Mouse (Mus musculus) brain, embryonic 18.5 days (tissue): ENCODE measurements around the gene Usp47.

Source experiments
- DNase-seq: peaks from one replicate; pipeline ENCODE4 v3.0.0-alpha.2; 2012; ENCODE audit warnings: low read depth, low spot score

The Usp47 gene

DNA sequence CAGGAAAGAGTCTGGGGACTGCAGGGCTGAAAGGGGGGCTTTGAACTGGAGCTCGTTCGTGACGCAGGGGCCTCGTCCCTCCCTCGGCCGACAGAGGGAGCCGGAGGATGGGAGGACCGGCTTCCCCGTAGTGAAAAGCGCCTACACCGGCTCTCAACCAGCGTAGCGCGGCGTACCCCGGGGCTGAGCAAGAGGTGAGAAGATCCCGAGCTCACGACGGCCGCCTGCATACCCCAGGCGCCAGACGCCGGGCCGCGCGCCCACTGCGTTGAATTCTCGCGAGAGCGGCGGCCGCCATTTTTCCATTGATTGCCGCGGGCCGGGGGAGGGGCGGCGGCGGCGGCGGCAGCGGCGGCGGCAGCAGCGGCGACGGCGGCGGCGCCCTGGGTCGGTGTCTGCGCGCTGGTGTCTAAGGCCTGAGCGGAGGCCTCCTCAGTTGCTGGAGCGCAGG, at the start of gene Usp47:
TSS of gene Usp47 (plus strand) at position 355 of the 451 bp plus-strand sequence.
- DNase-seq = peak; percentile 61

DNA sequence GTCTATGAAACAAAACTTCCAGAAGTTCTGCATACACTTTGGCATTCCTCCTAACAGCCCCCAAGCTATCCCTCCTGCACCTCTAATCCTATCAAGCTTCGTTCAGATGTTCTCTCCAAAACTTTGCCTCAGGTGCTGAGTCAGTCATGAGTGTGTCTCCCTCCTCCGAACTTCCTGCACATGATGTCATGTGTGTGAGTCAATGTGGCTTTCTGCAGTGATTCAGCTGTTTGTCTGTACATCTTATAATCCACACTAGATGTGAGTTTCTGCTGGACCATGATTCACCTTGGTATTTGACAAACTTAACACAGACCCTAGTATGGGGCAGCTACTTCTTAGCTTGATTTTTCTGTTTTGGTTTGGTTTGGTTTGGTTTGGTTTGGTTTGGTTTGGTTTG, 46.9 kb upstream of the Usp47 start:
- no peak for DNase-seq

DNA sequence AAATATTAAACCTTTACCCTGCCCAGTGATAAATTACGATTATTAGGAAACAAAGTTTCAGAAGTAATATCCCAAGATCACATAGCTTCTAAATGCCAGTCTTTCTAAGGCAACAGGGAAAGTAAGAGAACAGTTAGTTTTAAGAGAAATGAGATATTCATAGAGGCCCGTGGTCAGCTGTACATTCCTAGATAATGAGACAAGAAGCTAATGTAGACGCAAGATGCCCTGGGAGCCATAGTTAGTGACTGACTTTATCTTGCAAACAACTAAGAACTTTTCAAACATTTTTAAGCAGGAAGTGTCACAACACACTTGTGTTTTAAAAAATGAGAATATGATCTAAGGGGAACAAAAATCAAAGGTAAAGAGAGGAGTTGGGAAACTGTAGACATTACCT, 45.4 kb upstream of the Usp47 start:
- DNase-seq = no peak

DNA sequence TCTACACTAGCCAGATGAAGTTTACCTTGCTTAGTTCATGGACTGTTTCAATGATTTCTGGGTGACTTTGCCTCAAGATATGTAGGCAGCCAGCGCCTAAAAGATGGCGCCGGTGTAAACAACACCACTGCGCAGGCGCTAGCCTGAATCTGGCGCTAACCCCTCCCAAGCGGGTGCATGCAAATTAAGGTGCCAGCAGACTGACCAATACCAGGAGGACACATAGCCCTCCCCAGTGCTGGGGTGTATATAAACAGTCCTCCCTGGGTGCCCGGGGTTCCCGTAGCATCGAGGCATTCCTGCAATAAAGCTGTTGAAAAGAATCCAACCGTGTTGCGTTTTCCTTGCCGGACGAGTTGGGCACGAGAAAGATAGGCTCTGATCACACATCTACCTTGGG, 41.0 kb upstream of the Usp47 start:
- no peak for DNase-seq

DNA sequence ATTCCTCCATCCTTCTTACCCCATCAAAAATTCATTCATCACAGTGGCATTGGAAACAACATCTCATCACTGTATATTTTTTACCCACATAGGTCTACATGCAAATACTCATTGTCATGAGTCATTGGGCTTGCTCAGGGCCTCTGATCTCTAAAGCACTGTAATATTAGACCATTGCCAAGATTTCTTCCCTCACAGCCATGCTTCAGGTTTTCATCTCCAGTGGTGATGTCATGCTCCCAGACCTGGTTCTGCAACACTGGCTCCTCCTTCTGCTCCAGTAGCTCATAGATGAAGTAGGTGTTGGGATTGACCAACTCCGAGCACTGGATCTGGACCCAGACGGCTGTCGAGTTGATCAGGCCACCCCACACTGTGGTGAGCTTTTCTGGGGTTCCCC, 38.8 kb upstream of the Usp47 start:
- no peak for DNase-seq

DNA sequence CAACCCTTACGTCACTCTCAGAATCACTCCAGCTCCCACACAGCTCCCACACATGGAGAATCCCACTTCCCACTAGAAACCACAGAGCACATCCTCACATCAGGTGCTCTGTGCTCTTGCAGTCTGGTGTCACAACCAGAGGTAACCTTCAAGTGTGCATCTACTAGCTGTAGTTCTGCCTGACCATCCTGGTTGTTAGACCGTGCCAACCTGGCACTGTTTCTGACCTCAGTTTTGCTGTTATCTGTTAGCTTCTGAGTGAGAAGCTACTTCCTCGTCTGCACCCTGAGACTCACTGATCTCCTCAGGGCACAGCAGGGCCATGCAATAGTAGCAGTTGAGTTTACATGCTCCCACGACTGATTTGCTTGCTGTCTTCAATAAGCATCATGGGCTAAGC, 38.0 kb upstream of the Usp47 start:
- no peak for DNase-seq

DNA sequence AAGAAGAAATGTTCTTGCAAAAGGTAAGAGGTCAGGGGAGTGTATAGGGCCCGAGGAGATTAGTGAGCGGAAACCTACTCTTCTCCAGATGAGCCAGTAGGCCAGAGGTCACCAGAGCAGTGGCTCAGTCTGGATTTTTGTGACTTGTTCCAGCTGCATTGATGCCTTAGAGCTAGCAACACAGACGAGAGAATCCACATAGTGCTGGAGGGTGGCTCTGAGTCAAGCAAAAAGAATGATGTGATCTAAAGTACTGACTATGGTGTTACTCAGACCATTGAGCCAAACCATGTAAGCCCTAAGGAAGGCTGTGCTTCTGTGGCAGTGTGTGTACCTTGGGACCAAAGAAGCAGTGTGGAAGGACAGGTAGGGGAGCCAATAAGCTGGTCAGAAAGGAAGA, 36.4 kb upstream of the Usp47 start:
- no peak for DNase-seq

DNA sequence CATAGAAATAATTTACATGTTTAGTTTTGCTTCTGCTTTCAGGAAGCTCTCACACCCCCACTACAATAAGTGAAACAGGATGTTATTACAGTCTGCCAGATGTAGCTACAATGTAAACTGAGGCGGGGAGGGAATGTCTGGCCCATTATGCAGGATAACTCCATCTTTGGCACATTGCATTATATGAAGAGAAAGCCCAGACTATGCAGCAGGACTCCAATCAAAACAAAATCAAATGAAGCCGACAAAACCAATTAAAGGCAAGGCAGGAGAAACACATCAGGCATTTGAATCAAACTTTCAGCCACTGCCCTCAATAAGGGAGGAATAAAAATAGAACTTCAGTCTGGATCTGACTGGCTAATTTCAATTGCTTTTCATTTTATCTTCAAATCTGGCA, 25.9 kb upstream of the Usp47 start:
- DNase-seq = no peak

DNA sequence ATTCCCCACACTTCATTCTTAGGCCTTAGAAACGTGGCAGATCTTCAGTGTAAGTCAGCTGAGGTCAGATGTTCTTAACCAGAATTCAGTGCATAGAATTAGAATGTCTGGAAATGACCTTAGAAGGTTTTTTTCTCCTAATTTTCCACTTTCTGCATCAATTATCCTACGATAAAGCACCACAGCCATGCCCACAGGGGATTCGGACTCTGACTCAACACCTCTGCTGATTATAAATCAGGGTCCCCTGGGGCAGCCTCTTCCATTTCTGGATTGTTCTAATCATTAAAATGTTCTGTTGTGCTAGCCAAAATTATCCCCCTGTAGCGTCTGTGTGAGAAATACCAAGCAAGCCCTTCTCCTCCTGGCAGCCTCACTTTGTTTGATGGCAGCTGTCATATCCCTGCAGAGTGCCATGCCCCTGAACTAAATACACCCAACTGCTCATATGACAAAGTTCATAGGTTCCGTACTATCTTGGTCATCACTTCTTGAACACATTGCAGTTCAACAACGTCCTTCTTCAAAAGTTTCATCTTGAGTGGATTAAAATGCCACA, 24.8 kb upstream of the Usp47 start:
- no peak for DNase-seq

DNA sequence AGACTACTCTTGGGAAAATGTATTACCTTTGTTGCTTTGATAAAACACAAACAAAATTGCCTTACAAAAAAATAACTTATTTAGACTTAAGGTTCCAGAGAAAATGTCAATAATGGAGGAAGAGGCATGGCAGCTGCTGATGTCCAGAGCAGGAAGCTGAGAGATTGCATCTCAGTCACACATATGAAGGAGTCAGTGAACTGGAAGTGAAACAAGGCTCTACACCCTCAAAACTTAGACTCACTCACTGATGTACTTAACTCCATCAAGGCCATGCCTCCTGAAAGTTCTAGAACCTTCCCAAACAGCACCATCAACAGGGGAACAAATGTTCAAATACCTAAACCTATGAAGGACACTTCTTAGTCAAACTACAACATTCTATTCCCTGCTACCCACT, 23.9 kb upstream of the Usp47 start:
- DNase-seq = no peak

DNA sequence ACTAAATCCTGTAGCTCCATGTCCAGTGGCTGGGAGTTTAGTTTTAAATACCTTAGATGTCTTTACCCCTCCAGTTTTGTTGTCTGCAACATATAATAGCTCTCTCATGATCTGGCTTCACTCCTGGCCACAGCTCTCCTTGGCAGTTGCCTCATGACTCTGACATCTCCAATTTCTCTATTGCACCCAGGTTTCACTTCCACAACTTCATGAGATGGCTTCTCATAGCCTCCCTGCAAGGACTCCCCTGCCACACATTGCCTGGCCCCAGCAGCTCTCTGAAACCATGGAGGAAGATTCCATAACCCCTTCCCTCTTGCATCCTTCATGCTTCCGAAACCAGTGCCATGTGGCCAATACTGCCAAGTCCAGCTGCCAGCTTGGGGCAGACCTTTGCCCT, 23.1 kb upstream of the Usp47 start:
- DNase-seq = no peak

DNA sequence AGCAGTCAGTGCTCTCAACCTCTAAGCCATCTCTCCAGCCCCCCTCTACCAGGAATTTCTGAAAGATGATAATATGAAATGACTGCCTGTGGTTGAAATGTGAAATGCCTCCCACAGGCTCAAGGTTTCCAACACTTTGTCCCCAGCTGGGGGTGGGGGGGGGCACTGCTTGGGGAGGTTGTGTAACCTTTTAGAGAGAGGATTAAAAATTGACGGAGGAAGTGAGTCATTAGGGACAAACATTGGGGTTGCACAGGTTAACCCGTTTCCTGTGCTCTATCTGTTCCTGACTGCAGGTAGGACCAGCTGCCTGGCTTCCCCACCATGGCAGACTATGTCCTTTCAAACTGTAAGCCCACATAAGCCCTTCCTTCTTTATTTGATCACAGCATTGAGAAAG, 12.8 kb upstream of the Usp47 start:
- no peak for DNase-seq

DNA sequence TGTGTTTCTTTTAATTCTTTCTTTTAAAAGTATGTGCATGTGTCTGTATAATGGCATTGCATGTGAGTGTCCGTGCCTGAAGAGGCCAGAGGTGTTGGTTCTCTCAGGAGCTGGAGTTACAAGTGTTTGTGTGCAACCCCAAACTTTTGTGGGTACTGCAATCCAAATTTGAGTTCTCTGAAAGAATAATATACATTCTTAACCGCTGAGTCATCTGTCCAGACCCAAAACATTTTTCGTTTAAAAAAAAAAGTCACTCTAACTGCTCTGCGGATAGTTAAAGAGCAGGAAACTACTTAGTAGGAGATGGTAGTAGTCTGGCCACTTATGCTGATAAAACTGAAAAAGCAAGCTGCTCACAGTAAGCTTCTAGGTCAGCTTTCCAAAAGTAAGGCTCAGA, 12.3 kb upstream of the Usp47 start:
- DNase-seq = no peak

DNA sequence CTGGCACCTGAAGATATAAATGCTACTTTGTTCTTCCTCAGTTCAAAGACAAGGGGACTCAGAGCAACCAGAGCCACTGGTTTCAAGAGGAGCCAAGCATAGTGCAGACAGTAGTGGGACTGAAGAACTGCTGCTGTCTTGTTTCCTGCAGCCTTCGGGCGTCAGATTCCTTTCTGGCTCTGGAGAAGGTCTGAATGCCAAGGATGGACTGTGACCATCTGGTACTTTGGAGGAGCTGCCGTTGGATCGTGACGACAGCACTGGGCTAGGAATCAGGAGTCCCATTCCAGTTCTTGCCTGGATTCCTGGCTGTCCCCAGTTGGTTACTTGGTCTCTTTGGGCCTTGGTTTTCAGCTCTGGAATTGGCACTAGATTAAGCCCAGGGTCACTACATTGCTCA, 11.2 kb upstream of the Usp47 start:
- peak; percentile 40 for DNase-seq

DNA sequence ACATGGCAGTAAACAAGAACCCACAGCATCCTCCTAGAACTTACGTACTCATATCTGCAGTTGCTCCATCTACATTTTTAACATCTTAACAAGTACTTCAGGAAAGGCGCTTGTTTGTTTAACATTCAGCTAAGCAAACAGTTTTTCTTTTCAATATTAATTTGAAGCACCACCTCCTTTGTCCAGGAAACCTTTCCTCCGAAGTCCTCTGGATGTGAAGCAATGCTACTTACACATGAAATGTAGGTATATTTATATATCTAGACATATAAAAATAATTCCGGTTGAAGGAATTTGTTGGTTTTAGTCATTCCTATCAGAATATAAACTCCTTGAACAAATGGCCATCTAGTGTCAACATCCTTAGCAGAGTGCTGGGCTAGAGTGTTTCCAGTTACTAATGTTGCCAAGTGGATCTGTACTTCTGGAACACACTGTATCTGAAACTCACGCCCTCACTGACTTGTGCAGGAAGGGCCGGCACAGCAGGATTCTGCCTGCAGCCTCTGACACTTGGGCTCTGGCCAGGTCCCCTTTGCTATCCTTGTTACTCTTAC, 10.6 kb upstream of the Usp47 start:
- no peak for DNase-seq

DNA sequence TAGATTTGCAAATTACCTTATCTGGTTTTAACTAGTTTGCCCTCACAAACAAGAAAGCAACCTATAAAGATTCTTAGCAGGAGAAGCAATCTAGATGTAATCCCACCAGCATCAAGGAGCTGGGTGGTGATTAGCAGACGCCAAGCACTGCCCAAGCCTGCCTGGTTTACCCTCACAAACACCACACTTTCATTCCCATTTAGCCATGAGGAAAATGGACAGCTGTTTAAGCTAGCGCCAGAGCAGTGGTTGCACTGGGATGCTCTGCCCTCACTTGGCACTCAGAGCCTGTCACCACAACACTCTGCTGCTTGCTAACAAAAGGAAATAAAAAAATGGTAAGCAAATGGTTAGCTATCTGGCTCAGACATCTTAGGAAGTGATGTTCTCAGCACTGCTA, 9.2 kb upstream of the Usp47 start:
- no peak for DNase-seq

DNA sequence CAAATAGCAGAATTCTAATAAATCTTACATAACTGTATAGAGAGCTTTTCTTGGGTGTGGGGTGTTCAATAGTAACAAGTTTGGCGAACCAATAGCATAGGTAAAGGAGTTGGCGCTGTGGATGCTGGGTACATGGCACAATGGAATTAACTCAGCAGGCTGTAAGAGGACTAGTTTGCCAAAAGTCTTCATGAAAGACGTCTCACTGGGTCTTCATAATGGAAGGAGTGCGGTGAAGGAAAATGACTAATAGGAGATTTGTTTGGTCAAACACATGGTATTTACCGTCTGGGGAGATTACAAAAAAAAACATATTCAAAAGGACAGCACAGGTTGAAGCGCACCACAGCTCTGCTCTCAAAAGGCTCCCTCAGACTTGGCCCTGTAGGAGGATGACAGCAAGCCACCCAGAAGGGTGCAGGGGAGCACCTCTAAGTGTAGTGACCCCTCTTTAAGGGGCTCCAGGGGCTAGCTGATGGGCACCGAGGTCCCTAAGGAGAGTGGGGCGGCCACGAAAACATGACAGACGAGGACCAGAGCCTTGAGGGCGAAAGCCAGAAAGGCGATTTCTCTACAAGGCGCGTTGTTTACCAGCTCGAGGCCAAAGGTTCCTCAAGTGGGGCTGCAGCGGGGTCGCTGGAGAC, 676 bp upstream of the Usp47 start:
- DNase-seq = no peak

DNA sequence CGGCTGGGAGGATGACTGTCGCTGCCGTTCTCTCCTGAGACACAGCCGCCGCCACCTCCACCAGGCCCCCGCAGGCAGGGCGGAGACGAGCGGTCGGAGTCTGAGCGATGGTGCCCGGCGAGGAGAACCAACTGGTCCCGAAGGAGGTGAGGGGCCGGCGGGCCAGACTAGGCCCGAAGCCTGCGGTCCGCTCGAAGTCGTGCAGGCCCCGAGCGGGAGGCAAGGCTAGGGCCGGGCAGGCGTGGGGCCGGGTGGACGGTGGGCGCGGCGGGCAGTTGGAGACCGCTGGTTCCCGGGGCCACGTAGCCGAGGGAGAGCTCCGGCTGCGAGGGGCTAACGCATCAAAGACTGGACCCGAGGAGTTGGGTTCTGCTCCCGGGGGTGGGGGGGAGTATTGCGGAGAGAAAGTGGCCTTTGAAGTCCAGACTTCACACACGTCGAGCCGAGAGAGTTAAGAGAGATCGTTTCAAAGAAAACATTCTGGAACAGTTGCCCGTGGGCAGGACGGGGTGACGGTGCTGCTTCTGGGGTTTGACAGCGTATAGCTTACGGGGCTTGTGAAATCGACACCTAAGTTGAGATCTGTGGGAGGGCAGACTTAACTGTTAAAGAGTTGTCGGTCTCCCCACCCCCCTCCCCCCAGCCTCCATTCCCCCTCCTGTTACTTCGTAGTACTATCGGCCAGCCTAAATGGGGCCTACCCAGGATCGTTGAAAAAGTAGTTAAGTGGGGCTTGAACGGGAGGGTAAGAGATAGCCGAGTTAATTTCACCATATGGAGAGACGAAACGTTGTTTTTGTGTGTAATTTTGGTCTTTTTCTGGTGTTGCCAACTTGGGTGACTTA, 519 bp downstream of the Usp47 start:
- peak; percentile 28 for DNase-seq

DNA sequence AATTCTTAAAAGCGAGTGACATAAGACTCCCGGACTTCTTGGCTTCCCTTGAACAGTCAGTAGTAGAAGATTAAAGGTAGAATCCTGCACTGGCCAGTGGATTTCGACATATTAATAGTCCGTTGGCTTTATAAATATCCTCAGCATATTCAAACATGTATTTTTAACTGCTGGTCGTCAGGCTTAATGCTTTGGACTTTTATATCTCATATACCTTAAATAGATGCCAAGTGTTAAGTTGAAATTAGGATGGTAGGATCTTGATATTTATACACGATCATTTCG, 1.1 kb downstream of the Usp47 start:
- no peak for DNase-seq

DNA sequence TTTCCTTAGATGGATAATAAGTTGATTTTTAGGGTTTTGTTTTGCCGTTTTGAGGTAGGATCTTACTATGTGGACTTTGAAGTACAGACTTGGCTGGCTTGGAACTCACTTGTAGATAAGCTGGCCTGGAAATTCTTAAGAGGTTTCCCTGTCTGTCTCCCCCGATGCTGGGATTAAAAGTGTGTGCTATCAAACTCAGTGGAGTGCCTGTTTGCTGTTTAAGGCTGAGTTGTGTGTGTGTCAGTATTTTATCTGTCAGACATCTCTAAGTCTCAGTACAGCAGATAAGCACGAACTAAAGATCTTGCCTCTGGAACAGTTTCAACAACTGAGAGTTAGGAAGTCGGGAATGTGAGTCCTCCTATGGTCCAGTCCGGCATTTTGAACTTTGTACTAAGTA, 1.6 kb downstream of the Usp47 start:
- no peak for DNase-seq

DNA sequence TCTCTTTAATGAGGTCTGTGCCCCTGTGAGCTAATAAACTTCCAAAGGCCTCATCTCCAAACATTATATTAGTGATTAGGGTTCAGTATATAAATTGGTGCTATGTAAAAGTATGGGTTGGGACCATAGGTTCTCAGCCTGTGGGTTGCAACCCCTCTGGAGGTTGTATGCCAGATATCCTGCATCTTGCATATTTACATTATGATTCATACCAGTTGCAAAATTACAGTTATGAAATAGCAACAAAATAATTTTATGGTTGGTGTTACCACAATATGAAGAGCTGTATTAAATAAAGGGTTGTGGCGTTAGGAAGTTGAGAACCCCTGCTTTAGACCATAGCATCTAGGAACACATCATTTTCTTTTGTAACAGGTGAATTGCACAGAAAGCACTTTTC, 7.3 kb downstream of the Usp47 start:
- DNase-seq = no peak

DNA sequence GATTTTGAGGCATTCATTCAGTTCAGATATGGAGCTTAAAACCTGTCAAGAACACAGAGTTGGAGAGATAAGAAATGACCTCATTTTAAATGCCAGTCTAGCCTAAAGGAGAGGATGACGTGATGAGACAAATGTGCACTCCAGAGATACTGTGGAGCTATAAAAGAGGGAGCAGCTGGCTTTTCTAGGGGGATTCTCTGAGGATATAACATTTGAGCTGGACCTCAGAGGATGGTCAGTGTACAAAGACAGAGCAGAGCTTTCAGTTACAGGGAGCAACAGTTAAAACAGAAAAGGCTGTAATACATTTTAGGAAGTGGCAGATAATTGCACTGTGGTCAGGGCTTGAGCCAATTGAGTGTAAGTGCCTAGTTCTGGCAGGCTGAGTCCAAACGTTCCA, 12.5 kb downstream of the Usp47 start:
- no peak for DNase-seq

DNA sequence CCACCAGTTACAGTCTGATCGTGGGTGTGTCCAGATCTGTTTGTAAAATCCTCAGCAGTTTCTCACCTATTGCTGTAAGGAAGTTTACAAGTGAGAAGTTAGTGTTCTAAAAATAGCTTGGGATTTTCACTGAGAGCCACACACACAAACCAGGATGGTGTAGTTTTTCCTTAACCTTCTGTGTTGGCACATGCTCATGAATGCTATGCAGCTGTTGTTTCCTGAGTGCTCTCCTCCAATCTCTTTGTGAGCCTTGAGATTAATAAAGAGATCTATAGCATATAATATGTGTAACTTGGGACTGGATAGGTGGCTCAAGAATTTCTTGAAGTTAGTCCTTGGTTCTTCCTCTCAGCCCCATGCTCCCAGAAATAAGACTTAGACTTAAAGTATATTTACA, 13.3 kb downstream of the Usp47 start:
- DNase-seq = no peak
